Mouse (Mus musculus) midbrain, embryonic 14.5 days (tissue): ENCODE measurements around the gene Colgalt2. TPM values are rescaled to one million over a fixed set of nuclear protein-coding genes. Genes with fewer than 3 reads are reported as not detected.
A peak's percentile ranks its signal among the peaks of the same experiment; 100 is the strongest.

ENCODE experiments used
- ATAC-seq: fragments of 200-750 bp; cut with Nextera tagmentation; 2 replicates; pipeline ENCODE4 v1.8.0; 2017; ENCODE audit warnings: moderate number of reproducible peaks, moderate library complexity; ENCODE audit not compliant: low FRiP score, low TSS enrichment
- DNase-seq: peaks from one replicate; pipeline ENCODE4 v3.0.0-alpha.2; 2015
- H3K27ac ChIP-seq: fragments of 300-500 bp; sonication (generic); replicated peaks from 2 replicates; pipeline ENCODE4 v1.5.1; 2014; ENCODE audit warnings: mild to moderate bottlenecking, low read depth, low read length, moderate library complexity
- H3K27me3 ChIP-seq: fragments of 300-500 bp; sonication (generic); 2 replicates; pipeline ENCODE4 v1.6.1; 2014; ENCODE audit warnings: low read length, control low read depth, mixed read lengths; ENCODE audit not compliant: control insufficient read depth, insufficient read depth
- H3K36me3 ChIP-seq: fragments of 300-500 bp; sonication (generic); 2 replicates; pipeline ENCODE4 v1.6.1; 2014; ENCODE audit warnings: low read length, control low read depth; ENCODE audit not compliant: control insufficient read depth, insufficient read depth
- H3K4me1 ChIP-seq: fragments of 300-500 bp; sonication (generic); 2 replicates; pipeline ENCODE4 v1.6.1; 2014; ENCODE audit warnings: mild to moderate bottlenecking, antibody characterized with exemption, low read length, control low read depth; ENCODE audit not compliant: control insufficient read depth, insufficient read depth
- H3K4me2 ChIP-seq: fragments of 300-500 bp; sonication (generic); 2 replicates; pipeline ENCODE4 v1.6.1; 2014; ENCODE audit warnings: mild to moderate bottlenecking, low read length, moderate library complexity
- H3K4me3 ChIP-seq: fragments of 300-500 bp; sonication (generic); replicated peaks from 2 replicates; pipeline ENCODE4 v1.5.1; 2014; ENCODE audit warnings: low read depth, low read length
- H3K9ac ChIP-seq: fragments of 300-500 bp; sonication (generic); replicated peaks from 2 replicates; pipeline ENCODE4 v1.6.1; 2014; ENCODE audit warnings: mild to moderate bottlenecking, low read length, moderate library complexity
- H3K9me3 ChIP-seq: fragments of 300-500 bp; sonication (generic); 2 replicates; pipeline ENCODE4 v1.6.1; 2016; ENCODE audit warnings: low read length, control low read depth, mixed read lengths; ENCODE audit not compliant: control insufficient read depth
- WGBS: fragments of 180-500 bp; shearing (Covaris S2); extraction: QIAGEN DNeasy Blood & Tissue Kit; methylation state at CpG from one replicate; pipeline ENCODE4 v1.1.7; 2014; 5-methylcytosine and 5-hydroxymethylcytosine counted together
- polyA plus RNA-seq: library from polyadenylated mRNA; unstranded; fragments of >200 nt; fragmentation: Nextera tagmentation; extraction: Ambion mirVana; gene quantifications from 2 replicates; pipeline ENCODE4 v1.2.1, GENCODE M21; 2014

Gene Colgalt2
- polyA plus RNA-seq, 1 experiment from 2014 or later, result 4.0 TPM

DNA sequence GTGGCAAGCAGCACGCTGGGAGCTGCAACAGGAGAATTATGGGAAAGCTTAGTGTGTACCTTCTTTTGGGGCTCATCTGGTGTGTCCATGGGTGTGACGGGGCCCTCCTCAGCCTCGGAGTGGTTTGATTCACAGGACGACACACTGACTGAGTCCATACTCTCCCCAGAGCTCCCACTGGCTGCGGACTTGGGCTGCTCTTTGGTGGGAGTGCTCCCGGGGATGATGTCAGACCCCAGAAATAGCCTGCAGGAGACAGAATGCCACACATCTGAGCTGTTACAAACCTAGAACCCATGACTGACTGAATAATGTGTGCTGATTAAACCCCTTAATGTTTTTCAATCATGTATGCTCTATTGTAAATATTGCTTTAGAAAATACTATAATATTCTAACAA, 128.6 kb downstream of the Colgalt2 start:
- no peak overlapping the region for H3K4me3 ChIP-seq
- H3K4me1 ChIP-seq, result no peaks in the 10 kb centered on the region
- no peak overlapping the region for H3K9ac ChIP-seq
- no peak for ATAC-seq
- WGBS, result 90% methylated on average over 6 of the region's 6 CpGs
- no peak overlapping the region for H3K27ac ChIP-seq
- 0 out of 2 replicates have a peak, but pooled peaks cover 11% of the 10 kb centered on the region for H3K36me3 ChIP-seq
- no peaks in the 10 kb centered on the region for H3K9me3 ChIP-seq
- H3K27me3 ChIP-seq, result no peaks in the 10 kb centered on the region
- no peak overlapping the region for H3K4me2 ChIP-seq
- DNase-seq, result no peak

DNA sequence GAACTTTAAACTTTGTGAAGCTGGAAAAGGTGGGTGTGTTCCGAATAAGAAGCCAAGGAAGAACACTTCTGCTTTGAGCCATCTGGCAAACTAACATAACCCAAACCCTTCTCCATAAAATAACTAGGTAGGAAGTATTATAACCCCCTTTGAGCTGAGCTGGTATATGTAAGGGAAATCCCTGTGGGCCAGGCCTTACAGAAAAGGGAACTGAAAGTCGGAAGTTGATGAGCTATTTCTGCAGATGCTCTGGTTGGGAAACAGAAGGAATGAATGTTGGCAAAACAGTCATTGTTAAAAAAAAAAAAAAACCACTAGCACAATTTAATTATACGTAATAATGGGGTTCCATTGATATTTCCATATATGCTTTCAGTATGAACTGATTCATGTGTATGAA, 129.1 kb downstream of the Colgalt2 start:
- no peak overlapping the region for H3K4me2 ChIP-seq
- H3K9me3 ChIP-seq, result no peaks in the 10 kb centered on the region
- no peak overlapping the region for H3K9ac ChIP-seq
- no peaks in the 10 kb centered on the region for H3K4me1 ChIP-seq
- ATAC-seq (no peak), DNase-seq (no peak)
- 0 out of 2 replicates have a peak, but pooled peaks cover 11% of the 10 kb centered on the region for H3K36me3 ChIP-seq
- H3K4me3 ChIP-seq, result no peak overlapping the region
- no peak overlapping the region for H3K27ac ChIP-seq
- no peaks in the 10 kb centered on the region for H3K27me3 ChIP-seq
- WGBS, result 94% methylated on average over 3 of the region's 3 CpGs

DNA sequence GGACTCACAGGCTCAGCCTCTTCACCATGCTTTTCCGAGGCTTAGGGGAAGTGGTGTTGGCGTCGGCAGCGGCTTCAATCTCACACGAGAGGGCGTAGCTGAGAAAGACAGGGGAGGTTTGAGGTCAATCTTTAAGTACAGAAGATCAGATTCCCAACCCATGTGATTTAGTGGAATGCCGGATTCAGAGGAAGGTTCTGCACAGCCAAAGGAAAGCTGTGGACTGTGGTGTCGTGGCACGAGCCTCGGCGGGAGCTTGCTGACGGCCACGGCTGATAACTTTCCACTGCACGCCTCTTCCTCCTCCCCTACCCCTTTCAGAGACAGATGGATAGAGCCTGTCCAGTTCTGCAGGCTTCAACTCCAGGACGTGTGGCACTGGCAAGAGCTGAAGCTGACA, 131.9 kb downstream of the Colgalt2 start:
- H3K4me1 ChIP-seq, result no peaks in the 10 kb centered on the region
- no peaks in the 10 kb centered on the region for H3K27me3 ChIP-seq
- no peaks in the 10 kb centered on the region for H3K9me3 ChIP-seq
- no peak overlapping the region for H3K27ac ChIP-seq
- H3K9ac ChIP-seq, result no peak overlapping the region
- H3K36me3 ChIP-seq, result 0 out of 2 replicates have a peak, but pooled peaks cover 11% of the 10 kb centered on the region
- H3K4me2 ChIP-seq, result no peak overlapping the region
- DNase-seq (peak; percentile 9), ATAC-seq (no peak)
- H3K4me3 ChIP-seq, result no peak overlapping the region
- WGBS, result 69% methylated on average over 15 of the region's 15 CpGs

DNA sequence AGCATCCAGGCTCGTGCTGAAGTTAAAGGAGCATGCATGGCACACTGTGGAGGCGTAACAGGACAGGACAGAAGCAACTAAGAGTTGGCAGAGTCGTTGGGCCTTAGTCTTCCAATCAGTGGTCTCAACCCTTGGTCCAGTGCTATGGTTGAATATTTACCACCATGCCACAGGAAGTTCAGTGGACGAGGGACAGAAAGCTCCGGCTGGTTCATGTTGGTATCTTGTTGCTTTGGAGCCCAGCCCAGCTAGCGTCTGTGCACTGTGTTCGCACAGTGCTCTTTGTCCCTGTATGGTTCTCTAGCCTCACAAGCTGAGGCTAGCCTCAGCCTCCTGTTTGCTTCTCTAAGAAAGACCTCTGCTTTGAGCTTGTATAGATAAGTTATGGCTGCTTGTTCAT, 134.9 kb downstream of the Colgalt2 start:
- ATAC-seq, result no peak
- 94% methylated on average over 7 of the region's 7 CpGs for WGBS
- no peak for DNase-seq
- no peaks in the 10 kb centered on the region for H3K4me1 ChIP-seq
- no peak overlapping the region for H3K27ac ChIP-seq
- peaks cover 11% of the 10 kb centered on the region; the same call in 1 of the 2 replicates for H3K36me3 ChIP-seq
- H3K4me2 ChIP-seq, result no peak overlapping the region
- H3K4me3 ChIP-seq, result no peak overlapping the region
- H3K9me3 ChIP-seq, result no peaks in the 10 kb centered on the region
- no peak overlapping the region for H3K9ac ChIP-seq
- no peaks in the 10 kb centered on the region for H3K27me3 ChIP-seq

- H3K9ac ChIP-seq, result no peak overlapping the region
- H3K4me2 ChIP-seq, result no peak overlapping the region
- WGBS, result 53% methylated on average over 16 of the region's 16 CpGs
- DNase-seq (peak; percentile 47), ATAC-seq (no peak)
- H3K4me1 ChIP-seq, result no peaks in the 10 kb centered on the region
- H3K9me3 ChIP-seq, result no peaks in the 10 kb centered on the region
- peaks cover 4% of the 10 kb centered on the region; the same call in 1 of the 2 replicates for H3K36me3 ChIP-seq
- no peaks in the 10 kb centered on the region for H3K27me3 ChIP-seq
- H3K27ac ChIP-seq, result no peak overlapping the region
- no peak overlapping the region for H3K4me3 ChIP-seq
These were observed 136.9 kb downstream of the Colgalt2 start for GRCm38 (mm10) chr1:152536416-152537018.

GRCm38 (mm10) chr1:152537186-152537585, 137.6 kb downstream of the Colgalt2 start:
- H3K27me3 ChIP-seq, result no peaks in the 10 kb centered on the region
- H3K4me2 ChIP-seq, result no peak overlapping the region
- H3K4me3 ChIP-seq, result no peak overlapping the region
- H3K4me1 ChIP-seq, result no peaks in the 10 kb centered on the region
- no peaks in the 10 kb centered on the region for H3K9me3 ChIP-seq
- ATAC-seq (no peak), DNase-seq (peak; percentile 11)
- H3K9ac ChIP-seq, result no peak overlapping the region
- no peak overlapping the region for H3K27ac ChIP-seq
- H3K36me3 ChIP-seq, result peaks cover 4% of the 10 kb centered on the region; the same call in 1 of the 2 replicates
- 72% methylated on average over 13 of the region's 13 CpGs for WGBS

DNA sequence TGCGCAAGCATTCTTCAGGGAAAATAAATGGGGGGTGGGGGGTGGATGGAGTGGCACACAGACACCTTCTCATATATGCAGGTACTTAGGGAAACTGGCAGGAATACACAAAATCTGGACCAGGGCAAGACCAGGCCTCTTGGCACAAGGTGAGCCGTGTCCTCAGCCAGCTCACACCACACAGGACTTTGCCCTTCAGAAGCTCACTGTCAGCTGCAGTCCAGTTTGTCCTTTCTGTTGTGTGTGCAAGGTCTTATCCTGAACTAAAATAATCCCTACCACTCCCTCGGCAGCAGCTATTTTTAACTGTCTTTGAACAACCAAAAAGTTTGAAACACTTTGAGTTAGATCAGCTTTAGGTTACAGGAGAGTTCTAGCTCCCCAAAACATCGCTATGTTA, 139.2 kb downstream of the Colgalt2 start:
- H3K27ac ChIP-seq, result no peak overlapping the region
- no peak overlapping the region for H3K4me2 ChIP-seq
- no peak overlapping the region for H3K4me3 ChIP-seq
- WGBS, result 95% methylated on average over 4 of the region's 4 CpGs
- H3K4me1 ChIP-seq, result no peaks in the 10 kb centered on the region
- H3K9ac ChIP-seq, result no peak overlapping the region
- H3K9me3 ChIP-seq, result no peaks in the 10 kb centered on the region
- DNase-seq (no peak), ATAC-seq (no peak)
- peaks cover 12% of the 10 kb centered on the region; the same call in 1 of the 2 replicates for H3K36me3 ChIP-seq
- no peaks in the 10 kb centered on the region for H3K27me3 ChIP-seq

DNA sequence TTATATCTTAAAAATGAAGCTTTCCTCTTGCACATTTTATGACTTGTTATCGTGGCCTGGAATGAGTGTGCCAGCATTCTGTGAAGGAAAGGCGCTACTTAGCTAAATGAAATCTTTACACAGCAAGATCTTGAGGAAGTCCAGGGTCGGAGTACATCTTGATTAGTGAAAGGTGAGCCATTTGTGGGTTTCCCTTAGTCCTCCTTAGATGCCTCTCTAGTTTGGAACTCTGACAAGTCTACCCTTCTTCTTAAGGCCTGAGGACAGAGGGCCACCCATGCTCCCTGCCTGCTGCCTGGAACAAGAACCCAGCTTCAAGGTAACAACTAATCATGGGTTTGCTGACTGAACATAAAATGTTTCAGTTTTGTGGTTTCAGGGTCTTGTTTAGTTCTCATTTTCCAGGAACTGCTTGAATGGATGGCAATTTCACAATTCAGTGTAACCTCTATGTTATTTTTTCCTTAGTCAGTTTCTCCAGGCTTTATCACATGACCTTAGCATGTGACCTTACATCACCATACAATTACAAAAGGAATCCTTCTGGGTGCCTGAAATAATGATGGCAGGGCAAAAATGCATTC, 140.8 kb downstream of the Colgalt2 start:
- H3K27ac ChIP-seq, result no peak overlapping the region
- no peaks in the 10 kb centered on the region for H3K4me1 ChIP-seq
- H3K36me3 ChIP-seq, result peaks cover 12% of the 10 kb centered on the region; the same call in 1 of the 2 replicates
- DNase-seq, result no peak
- 96% methylated on average over 3 of the region's 3 CpGs for WGBS
- H3K4me3 ChIP-seq, result no peak overlapping the region
- no peak for ATAC-seq
- no peaks in the 10 kb centered on the region for H3K27me3 ChIP-seq
- H3K9ac ChIP-seq, result no peak overlapping the region
- no peaks in the 10 kb centered on the region for H3K9me3 ChIP-seq
- no peak overlapping the region for H3K4me2 ChIP-seq
